Mouse (Mus musculus) olfactory bulb, adult 2 months (tissue): Measurements from ENCODE around the gene Fanca. TPM values are rescaled to one million over a fixed set of nuclear protein-coding genes. Genes with fewer than 3 reads are reported as not detected.
"Not testable (repeated sequence)": the region's sequence is repeated elsewhere in the genome, so short reads cannot be mapped to it uniquely, and the experiment has no call there.

Experiments
- H3K27ac ChIP-seq: fragments of 200-500 bp; 2 replicates; pipeline ENCODE4 v1.5.1; 2012; ENCODE audit warnings: low read depth, low read length; ENCODE audit not compliant: insufficient read depth
- H3K4me1 ChIP-seq: fragments of 200-500 bp; 2 replicates; pipeline ENCODE4 v1.6.1; 2012; ENCODE audit warnings: low read length; ENCODE audit not compliant: control insufficient read depth, insufficient read depth
- H3K4me3 ChIP-seq: fragments of 200-500 bp; 2 replicates; pipeline ENCODE4 v1.5.1; 2012; ENCODE audit warnings: mild to moderate bottlenecking, low read depth, low read length, moderate library complexity; ENCODE audit not compliant: insufficient read depth
- CTCF ChIP-seq: fragments of 200-500 bp; IDR thresholded peaks from 2 replicates; pipeline ENCODE4 v1.5.1; 2012; ENCODE audit warnings: low read depth, mild to moderate bottlenecking, low read length, moderate library complexity; ENCODE audit not compliant: insufficient read depth
- POLR2A ChIP-seq: fragments of 200-500 bp; IDR thresholded peaks from 2 replicates; pipeline ENCODE4 v1.6.1; 2012; ENCODE audit warnings: mild to moderate bottlenecking, low read depth, low read length, moderate library complexity; ENCODE audit not compliant: insufficient read depth
- WGBS: fragments of 180-500 bp; shearing (Covaris S2); methylation state at CpG from one replicate; pipeline ENCODE4 v1.1.7; 2018; 5-methylcytosine and 5-hydroxymethylcytosine counted together
- polyA plus RNA-seq: library from polyadenylated mRNA; stranded (reverse); fragments of >200 nt; gene quantifications from 2 replicates; pipeline ENCODE4 v1.2.4, GENCODE M21; 2012; ENCODE audit warnings: low replicate concordance; ENCODE audit not compliant: missing spikeins, insufficient read depth, insufficient read length

Fanca gene
- polyA plus RNA-seq, 1 experiment: not detected

- Histone ChIP-seq H3K27ac (no peak overlapping the region), H3K4me1 (peaks cover 35% of the 10 kb centered on the region), H3K4me3 (no peak overlapping the region)
- WGBS: 41% methylated on average over 5 of the region's 5 CpGs
- TF ChIP-seq POLR2A (no peak), CTCF (no peak)
These were observed 86.6 kb downstream of the Fanca start for GRCm38 (mm10) chr8:123231742-123232141.

DNA sequence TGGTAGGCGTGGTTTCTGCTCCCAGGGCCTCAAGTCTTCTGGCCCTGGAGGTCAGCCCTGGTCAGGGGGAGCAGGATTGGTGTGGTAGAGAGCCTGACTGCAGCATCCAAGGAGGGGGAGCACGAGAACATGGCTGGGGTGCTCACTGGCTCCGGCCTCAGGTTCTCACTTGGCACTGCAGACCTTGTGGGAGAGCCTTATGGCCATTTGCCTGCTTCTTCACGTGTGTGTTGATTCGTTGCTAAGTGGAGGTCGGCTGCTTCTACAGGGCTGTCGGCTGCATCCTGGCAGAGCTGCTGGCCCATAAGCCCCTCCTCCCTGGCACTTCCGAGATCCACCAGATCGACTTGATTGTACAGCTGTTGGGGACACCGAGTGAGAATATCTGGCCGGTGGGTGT lies 88.0 kb downstream of the Fanca start:
- not testable (repeated sequence) for H3K4me3 ChIP-seq, H3K27ac ChIP-seq
- H3K4me1 ChIP-seq: peaks cover 32% of the 10 kb centered on the region
- 69% methylated on average over 11 of the region's 11 CpGs for WGBS

DNA sequence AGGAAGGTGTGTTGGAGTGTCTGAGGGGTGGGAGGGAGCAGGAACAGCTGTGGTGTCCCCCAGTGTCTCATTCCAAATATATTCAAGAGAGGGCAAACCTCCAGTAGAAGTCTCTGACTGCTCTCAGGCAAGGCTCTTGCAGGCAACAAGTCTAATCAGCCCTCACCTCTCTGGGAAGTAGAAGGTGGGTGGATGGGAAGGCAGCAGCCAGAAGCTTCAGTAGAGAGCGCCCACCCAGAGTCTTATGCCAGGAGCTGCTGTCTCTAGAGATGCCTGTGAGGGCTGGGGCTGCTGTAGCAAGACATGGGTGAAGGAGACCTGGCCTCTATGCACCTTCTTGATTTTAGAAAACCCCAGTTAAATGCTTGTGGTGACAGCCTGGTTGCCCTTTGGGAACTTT lies 90.0 kb downstream of the Fanca start:
- WGBS: 58% methylated on average over 1 of the region's 1 CpGs
- Histone ChIP-seq H3K4me3 (no peak overlapping the region), H3K27ac (no peak overlapping the region), H3K4me1 (peaks cover 19% of the 10 kb centered on the region)
- TF ChIP-seq POLR2A (no peak), CTCF (no peak)

DNA sequence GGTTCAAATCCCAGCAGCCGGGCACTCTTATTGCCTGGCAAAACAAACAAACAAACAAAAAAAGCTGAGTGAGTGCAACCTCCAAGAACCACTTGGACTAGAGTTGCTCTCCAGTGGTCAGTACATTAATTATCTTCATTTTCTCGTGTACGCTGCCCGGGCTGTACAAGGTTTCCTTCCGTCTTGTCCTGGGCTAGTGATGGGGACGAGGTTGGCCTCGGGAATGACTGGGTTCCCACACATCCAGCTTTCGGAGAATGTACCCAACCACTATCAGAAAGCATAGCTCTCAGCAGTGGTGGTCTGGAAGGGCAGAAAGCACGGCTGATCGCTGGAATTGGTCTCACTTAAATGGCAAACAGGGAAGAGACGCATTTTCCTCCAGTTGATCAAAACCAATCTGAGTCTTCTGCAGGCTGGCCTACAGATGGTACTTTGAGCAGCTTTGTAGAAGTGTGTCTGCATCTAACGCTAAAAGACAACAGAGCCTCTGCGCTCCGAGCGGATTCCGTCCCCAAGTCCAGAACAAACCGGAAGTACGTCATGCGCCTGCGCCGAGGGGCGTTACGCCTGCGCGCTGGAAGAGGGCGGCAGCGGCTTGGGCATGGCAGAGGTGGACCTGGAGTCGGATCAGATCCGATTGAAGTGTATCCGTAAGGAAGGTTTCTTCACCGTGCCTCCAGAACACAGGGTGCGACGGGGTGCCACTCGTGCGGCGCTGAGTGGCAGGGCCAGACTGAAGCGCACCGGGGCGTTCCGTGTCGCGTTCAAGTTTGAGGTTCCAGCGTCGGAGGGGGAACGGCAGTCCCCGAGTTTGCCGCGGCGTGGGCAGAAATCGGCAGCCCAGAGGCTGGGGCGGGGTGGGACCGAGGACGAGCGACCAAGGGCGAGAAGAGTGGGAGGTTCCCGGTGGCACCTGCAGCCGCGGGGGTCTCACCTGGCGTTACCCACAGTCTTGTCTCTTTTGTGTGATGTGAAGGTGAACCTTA lies 93.8 kb downstream of the Fanca start, which contains the start of gene Cdk10:
TSS of gene Cdk10 (plus strand) at position 565 of the 989 bp plus-strand sequence.
- WGBS: 2% methylated on average over 59 of the region's 59 CpGs
- Histone ChIP-seq H3K27ac (peak within 1 kb of the TSS; percentile 82), H3K4me1 (peaks cover 3% of the 10 kb centered on the region; the same call in 1 of the 2 replicates), H3K4me3 (peak within 1 kb of the TSS; percentile 65)
- TF ChIP-seq CTCF (no peak), POLR2A (peak; percentile 95)

GRCm38 (mm10) chr8:123220917-123221316 lies 97.5 kb downstream of the Fanca start:
- peaks cover 3% of the 10 kb centered on the region; the same call in 1 of the 2 replicates for H3K4me1 ChIP-seq
- TF ChIP-seq POLR2A: no peak
- TF ChIP-seq CTCF: no peak
- no peak overlapping the region for H3K27ac ChIP-seq
- 33% methylated on average over 1 of the region's 1 CpGs for WGBS
- no peak overlapping the region for H3K4me3 ChIP-seq

Other genes with a start within 250 kb of the Fanca start
- 1,464 TPM in 1 of 2 replicates, not detected in the other for gene Rpl13, start 216.2 kb downstream of the Fanca start, polyA plus RNA-seq
- gene Cpne7, start 201.2 kb downstream of the Fanca start, polyA plus RNA-seq: not detected in 2 replicates
- gene Sult5a1, start 160.3 kb downstream of the Fanca start, polyA plus RNA-seq: not detected in 2 replicates
- not detected in 2 replicates for gene Dpep1, start 132.3 kb downstream of the Fanca start, polyA plus RNA-seq
- not detected in 2 replicates for gene Chmp1a, start 105.8 kb downstream of the Fanca start, polyA plus RNA-seq
- gene Spata33, start 105.7 kb downstream of the Fanca start, polyA plus RNA-seq: not detected in 2 replicates
- not detected in 2 replicates for gene Cdk10, start 93.7 kb downstream of the Fanca start, polyA plus RNA-seq
- not detected in 2 replicates for gene Spata2l, start 82.3 kb downstream of the Fanca start, polyA plus RNA-seq
- gene Zfp276, start 64.4 kb downstream of the Fanca start, polyA plus RNA-seq: not detected in 2 replicates
- gene Vps9d1, start 64.2 kb downstream of the Fanca start, polyA plus RNA-seq: not detected in 2 replicates
- gene Spire2, start 14.1 kb upstream of the Fanca start, polyA plus RNA-seq: not detected in 2 replicates
- gene Tcf25, start 55.2 kb upstream of the Fanca start, polyA plus RNA-seq: 373 and 551 TPM in 2 replicates
- not detected in 2 replicates for gene Mc1r, start 88.5 kb upstream of the Fanca start, polyA plus RNA-seq
- gene Tubb3, start 92.8 kb upstream of the Fanca start, polyA plus RNA-seq: not detected in 2 replicates
- gene Def8, start 105.0 kb upstream of the Fanca start, polyA plus RNA-seq: not detected in 2 replicates
- not detected in 2 replicates for gene Afg3l1, start 159.3 kb upstream of the Fanca start, polyA plus RNA-seq
- not detected in 2 replicates for gene Dbndd1, start 196.9 kb upstream of the Fanca start, polyA plus RNA-seq
- not detected in 2 replicates for gene Gas8, start 200.3 kb upstream of the Fanca start, polyA plus RNA-seq